Mouse (Mus musculus) kidney, postnatal 25 days (tissue): ENCODE measurements around the gene Sult3a1.
"Not testable (repeated sequence)": the region's sequence is repeated elsewhere in the genome, so short reads cannot be mapped to it uniquely, and the experiment has no call there.

ENCODE experiments used
- DNase-seq, 2 experiments: peaks; one replicate each; pipeline ENCODE4 v3.0.0; 2021; ENCODE audit warnings: mixed read lengths in 2 of 2

Gene Sult3a1

DNA sequence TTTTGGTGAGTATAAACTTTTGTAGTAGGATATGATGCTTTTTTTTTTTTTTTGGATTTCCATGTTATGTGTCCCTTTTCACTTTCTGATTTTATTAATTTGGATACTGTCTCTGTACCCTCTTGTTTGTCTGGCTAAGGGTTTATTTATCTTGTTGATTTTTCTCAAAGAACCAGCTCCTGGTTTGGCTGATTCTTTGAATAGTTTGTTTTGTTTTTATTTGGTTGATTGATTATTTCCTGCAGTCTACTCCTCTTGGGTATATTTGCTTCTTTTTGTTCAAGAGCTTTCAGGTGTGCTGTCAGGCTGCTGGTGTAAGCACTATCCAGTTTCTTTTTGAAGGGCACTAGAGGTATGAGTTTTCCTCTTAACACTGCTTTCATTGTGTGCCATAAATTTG is at the start of gene Sult3a1:
Gene Sult3a1 (plus strand): TSS at position 301 of the 400 bp plus-strand sequence.
- DNase-seq: no peak

DNA sequence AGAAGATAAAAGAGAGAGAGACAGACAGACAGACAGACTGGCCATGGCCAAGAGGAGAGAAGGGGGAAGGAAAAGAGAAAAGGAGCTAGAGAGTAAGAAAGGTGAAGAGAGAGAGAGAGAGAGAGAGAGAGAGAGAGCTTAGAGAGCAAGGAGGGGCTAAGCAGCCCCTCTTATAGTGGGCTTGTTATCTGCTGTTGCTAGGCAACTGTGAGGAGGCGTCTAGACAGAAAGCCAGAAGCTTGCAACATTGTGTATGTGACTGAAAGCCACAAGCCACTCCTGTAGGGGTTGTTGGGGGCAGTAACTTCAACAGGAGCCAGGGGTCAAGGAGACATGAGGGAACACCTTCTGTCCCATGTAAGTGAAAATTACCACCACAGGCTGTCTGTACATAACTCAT is 45.7 kb upstream of the Sult3a1 start:
- no peak for DNase-seq

DNA sequence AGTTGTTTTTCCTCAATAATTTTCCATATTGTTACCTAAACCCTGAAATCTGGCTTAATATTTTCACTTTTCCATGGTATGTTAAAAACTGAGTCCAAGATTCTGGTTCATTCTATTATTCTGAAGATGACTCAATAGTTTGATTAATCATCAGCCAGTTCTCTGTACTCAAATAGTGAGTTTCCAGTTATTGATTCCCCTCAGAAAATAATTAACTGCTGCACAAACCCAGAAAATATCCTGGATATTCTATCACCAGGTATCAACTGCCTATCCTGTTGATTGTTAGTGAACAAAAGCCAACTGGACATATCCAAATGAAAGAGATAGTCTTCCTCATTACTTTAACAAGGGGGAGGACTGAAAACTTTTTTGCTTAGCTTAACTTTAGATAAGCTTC is 43.3 kb upstream of the Sult3a1 start:
- DNase-seq: no peak

DNA sequence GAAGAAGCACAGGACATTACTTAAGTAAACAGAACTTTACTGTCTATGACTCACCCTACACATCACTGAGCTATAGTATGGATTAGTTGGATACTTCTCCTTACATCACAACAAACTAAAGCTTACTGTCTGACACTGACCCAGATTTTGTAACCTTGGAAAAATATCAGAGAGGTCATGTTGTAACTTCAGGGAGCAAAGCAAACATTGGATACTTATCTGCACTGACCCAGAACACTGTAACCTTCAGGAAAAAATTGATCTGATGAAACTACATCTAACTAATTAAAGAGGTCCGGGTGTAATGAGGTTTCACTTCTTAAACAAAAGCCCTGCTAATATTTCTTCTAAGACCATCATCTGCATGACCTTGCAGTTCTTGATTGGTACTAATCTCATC is 40.6 kb upstream of the Sult3a1 start:
- DNase-seq: no peak

DNA sequence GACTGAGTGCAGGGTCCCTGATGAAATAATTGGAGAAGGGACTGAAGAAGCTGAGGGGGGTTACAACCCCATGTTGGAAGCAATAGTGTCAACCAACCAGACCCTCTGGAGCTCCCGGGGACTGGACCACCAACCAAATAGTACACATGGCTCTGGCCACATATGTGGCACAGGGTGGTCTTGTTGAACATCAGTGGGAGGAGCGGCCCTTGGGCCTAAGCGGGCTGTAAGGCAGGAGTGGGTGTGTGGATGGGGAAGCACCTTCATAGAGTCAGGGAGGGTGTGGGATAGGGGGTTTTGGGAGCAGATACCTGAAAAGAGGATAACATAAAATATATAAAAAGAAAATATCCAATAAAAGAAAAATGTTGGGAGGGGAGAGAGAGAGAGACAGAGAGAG is 36.6 kb upstream of the Sult3a1 start:
- DNase-seq: peak in 1 of 2 experiments; percentile 43

DNA sequence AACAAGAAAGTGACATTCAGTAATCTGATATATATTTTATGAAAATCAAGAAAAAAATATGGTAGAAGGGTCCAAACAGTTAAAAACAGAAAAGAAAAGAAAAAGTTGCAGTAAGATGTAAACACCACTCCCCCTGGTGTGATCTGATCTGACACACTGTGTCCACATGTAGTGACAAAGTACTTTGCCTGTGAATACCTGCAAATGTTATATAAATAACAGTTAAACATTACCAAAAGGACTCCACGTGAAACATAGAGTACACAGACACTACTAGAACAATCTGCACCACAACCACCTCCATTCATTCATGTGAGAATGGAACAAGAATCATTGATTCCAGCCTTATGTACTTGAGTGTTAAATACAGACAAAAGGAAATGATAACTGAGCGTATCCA is 8.5 kb downstream of the Sult3a1 start:
- DNase-seq: no peak

DNA sequence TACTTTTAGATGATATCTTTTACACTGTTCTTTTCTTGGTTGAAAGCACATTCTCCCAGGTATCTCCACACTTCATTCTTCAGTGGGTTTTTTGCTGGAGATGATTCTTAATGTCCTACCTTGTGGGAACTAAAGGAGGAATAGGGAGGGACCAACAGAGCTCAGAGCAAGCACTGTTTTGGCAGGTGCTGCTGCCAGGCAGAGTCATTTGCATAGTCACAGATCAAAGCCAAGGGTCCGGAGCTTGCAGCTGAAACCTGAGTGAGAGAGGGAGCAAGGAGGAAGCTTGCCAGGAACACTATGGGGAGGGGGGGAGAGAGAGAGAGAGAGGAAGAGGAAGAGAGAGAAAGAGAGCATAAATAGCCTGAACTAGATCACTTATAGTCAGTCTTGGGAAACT is 12.9 kb downstream of the Sult3a1 start:
- DNase-seq: peak in 1 of 2 experiments; percentile 29

DNA sequence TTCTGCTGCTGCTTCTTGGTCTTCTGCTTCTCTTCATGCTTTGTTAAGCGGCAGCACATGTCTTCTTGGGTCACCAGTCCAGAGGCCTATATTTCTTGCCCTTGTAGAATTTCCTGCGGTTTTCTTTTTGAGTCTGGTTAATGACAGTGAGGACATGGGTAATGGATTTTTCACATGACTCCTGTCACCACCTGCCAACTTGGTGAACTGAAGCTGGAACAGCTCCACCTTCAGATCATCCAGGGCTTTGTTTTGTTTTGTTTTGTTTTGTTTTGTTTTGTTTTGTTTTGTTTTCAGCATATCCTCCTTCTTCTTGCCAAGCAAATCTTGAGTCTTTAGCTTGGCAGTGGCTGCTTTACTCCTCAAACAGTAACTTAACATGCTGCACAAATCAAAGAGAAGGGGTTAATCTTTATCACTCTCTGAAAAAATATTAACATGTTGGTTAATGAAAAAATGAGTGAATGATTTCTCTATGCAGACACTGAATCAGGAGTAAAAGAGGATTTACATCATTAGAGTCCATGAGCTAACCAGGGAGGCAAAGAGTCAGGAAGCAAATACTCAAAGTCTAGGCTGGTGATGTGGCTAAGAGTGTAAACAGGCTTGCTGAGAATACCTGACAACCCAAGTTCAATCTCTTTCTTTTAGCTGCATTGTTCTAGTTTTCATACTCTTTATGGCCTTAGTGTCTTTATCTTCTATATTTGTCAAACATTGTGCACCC is 15.3 kb downstream of the Sult3a1 start:
- peak; percentile 47 to 50 for DNase-seq

DNA sequence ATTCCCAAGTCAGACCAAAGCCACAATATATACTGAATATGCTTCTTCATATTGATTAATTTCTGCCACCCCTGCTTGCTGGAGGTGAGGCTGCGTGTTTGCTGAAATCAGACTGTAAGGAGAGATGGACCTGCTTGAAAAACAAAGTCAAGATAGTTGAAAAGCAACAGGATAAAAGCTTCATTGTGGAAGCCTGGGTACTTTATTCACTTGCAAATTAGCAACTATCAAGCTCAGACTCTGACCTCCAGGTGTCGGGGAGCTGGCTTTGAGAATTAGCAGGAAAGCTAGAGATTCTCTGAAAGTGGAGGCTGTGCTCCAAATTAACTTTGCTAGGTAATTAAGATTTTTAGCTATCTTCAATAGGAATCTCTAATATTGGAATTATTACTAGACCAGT is 24.9 kb downstream of the Sult3a1 start:
- DNase-seq: not testable (repeated sequence)

DNA sequence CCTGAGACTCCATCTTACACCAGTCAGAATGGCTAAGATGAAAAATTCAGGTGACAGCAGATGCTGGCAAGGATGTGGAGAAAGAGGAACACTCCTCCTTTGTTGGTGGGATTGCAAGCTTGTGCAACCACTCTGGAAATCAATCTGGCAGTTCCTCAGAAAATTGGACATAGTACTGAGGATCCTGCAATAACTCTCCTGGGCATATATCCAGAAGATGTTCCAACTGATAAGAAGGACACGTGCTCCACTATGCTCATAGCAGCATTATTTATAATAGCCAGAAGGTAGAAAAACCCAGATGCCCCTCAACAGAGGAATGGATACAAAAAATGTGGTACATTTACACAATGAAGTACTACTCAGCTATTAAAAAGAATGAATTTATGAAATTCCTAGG is 44.0 kb downstream of the Sult3a1 start:
- DNase-seq: not testable (repeated sequence)

DNA sequence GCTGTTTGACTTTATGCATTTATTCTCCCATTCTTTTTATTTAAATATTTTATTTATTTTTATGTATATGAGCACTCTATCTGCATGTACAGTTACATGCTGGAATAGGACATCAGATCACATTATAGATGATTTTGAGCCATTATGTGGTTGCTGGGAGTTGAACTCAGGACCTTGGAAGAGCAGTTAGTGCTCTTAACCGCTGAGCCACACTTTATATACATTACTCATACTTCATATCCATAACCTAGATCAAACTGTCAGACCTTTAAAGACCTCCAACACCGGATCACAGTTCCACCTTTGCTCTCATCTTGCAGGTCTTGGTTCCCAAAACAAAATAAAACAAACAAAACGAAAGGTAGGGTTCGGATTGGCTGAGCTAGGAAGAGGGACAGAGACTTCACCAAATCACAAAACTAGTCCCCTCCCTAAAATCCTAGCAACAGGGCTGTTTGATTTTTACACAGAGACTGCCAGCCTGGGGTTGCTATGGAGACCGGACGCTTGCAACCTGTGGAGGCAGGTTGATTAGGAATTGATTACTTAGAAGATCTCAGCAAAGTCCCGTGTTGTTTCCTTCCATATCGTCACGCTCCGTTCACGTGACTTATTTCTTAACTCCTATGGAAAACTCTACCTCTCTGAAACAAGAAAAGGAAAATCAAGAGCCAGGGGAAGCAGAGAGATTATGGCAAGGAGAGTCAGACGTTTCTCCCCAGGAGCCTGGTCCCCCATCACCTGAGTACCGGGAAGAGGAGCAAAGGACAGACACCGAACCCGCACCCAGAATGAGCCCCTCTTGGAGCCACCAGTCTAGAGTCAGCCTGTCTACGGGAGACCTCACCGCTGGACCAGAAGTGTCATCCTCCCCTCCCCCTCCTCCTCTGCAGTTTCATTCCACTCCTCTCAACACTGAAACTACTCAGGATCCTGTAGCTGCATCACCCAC is 47.3 kb downstream of the Sult3a1 start, which contains the start of gene Rsph4a:
Gene Rsph4a (plus strand): TSS at position 582 of the 952 bp plus-strand sequence.
- DNase-seq: peak; percentile 54 to 63

DNA sequence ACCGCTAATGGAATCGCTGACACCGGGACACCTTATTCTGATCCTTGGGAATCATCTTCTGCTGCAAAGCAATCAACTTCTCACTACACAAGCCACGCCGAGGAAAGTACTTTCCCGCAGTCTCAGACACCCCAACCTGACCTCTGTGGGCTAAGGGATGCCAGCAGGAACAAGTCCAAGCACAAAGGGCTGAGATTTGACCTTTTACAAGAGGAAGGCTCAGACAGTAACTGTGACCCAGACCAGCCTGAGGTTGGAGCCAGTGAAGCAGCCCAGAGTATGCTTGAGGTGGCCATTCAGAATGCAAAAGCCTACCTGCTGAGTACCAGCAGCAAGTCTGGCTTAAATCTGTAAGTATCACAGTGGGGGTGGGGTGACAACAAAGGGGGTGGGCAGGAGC is 48.0 kb downstream of the Sult3a1 start:
- peak; percentile 7 to 34 for DNase-seq
